Mouse (Mus musculus): ENCODE results near the gene Ranbp17.

Gene Ranbp17

DNA sequence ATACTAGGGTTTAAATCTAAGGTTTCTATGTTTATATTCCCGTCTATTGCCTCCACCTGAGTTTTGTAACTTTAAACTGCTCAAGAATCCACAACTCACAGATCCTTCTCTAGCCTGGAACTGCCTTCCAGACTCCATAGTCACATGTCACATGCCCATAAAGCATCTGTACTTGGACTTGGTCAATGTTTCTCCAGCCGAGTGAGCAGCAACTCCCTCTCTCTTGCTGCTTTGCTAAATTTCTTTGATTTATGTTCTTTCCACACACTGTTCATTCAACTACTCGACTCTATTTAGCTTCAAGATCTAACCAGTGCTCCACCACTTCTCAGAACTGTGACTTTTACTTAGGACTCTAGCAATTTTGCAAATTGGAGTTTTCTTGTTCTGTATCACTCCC is 238.7 kb downstream of the Ranbp17 start:
- no peaks in the 10 kb centered on the region for H3K9me3 ChIP-seq (ENCODE audit: low read length)
- no peak overlapping the region for H3K4me3 ChIP-seq (replicated peaks; ENCODE audit: low read length)
- peaks cover 8% of the 10 kb centered on the region for H3K4me1 ChIP-seq (replicated peaks; ENCODE audit: low read depth, low read length)
- TF ChIP-seq CTCF (conservative IDR thresholded peaks at IDR 0.05; ENCODE audit: low read length) = no peak
- H3K36me3 ChIP-seq (ENCODE audit: insufficient read depth, low read length) = peaks cover 76% of the 10 kb centered on the region
- no peaks in the 10 kb centered on the region for H3K27me3 ChIP-seq (ENCODE audit: insufficient read depth, low read length)

DNA sequence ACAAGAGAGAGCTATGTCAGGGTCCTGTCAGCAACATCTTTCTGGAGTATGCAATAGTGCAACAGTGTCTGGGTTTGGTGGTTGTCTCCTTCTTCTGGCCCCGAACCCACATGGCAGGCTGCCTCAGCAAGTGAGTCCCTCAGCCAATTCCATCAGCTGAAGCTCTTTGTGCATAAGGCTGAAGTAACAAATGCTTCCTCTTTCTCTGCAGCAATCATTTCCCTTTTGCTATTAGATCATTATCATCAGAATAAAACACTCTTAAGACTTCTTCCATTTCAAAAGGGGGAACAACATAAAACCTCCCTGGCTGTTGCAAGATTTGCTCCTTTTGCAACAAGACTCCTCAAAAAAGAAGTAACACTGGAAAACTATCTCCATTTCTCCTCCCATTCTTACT is 239.3 kb downstream of the Ranbp17 start:
- H3K9me3 ChIP-seq (ENCODE audit: low read length) = no peaks in the 10 kb centered on the region
- H3K4me1 ChIP-seq (replicated peaks; ENCODE audit: low read depth, low read length) = peaks cover 8% of the 10 kb centered on the region
- no peaks in the 10 kb centered on the region for H3K27me3 ChIP-seq (ENCODE audit: insufficient read depth, low read length)
- peaks cover 71% of the 10 kb centered on the region for H3K36me3 ChIP-seq (ENCODE audit: insufficient read depth, low read length)
- no peak overlapping the region for H3K4me3 ChIP-seq (replicated peaks; ENCODE audit: low read length)
- TF ChIP-seq POU5F1 (IDR thresholded peaks at IDR 0.05; ENCODE audit: borderline replicate concordance, low read length) (no peak), CTCF (conservative IDR thresholded peaks at IDR 0.05; ENCODE audit: low read length) (no peak), NANOG (IDR thresholded peaks at IDR 0.05; ENCODE audit: borderline replicate concordance, low read length) (no peak)

DNA sequence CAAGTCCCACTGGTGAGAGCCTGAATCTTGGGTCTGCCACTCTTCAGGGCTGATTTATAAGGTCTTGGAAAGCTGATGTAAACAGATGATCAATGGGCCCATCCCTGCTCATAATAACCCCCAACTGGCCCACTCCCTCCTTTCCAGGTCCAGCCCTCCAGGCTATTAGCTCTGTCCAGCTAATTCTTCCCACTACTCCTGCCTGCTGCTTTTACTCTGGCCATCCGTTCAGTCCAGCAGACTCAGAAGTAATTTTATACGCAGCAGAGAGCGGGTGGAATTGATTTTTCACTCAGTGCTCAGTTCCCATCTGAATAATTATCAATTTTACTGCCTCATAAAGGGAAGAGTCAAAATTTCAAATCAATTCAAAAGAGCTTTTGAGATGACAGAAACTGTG is 273.3 kb downstream of the Ranbp17 start:
- no peaks in the 10 kb centered on the region for H3K9me3 ChIP-seq (ENCODE audit: low read length)
- no peak for TF ChIP-seq NANOG (IDR thresholded peaks at IDR 0.05; ENCODE audit: borderline replicate concordance, low read length)
- TF ChIP-seq CTCF (conservative IDR thresholded peaks at IDR 0.05; ENCODE audit: low read length) = no peak
- no peak for TF ChIP-seq POU5F1 (IDR thresholded peaks at IDR 0.05; ENCODE audit: borderline replicate concordance, low read length)
- H3K4me3 ChIP-seq (replicated peaks; ENCODE audit: low read length) = no peak overlapping the region
- H3K27me3 ChIP-seq (ENCODE audit: insufficient read depth, low read length) = no peaks in the 10 kb centered on the region
- peaks cover 57% of the 10 kb centered on the region for H3K36me3 ChIP-seq (ENCODE audit: insufficient read depth, low read length)
- no peaks in the 10 kb centered on the region for H3K4me1 ChIP-seq (replicated peaks; ENCODE audit: low read depth, low read length)

DNA sequence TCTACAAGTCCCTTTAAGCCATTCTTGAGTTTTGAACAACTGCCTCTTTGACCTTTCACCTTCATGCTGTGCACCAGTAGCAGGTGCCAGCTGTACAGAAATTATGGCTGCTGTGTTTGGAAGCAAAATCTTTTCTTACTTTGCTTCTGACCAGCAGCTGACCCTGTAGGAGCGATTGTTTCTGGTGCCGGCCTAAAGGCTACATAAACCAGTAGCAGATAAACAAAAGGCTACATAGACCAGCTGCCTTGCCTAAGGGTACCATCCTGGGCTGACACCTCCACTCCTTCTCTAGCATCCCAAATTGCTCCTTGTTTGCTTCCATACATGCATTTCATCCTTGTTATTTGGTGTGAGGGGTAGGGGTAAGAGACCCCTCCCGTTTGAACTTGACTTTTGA is 279.4 kb downstream of the Ranbp17 start:
- Histone ChIP-seq H3K4me3 (replicated peaks; ENCODE audit: low read length) (no peak overlapping the region), H3K36me3 (ENCODE audit: insufficient read depth, low read length) (peaks cover 46% of the 10 kb centered on the region), H3K4me1 (replicated peaks; ENCODE audit: low read depth, low read length) (no peaks in the 10 kb centered on the region), H3K27me3 (ENCODE audit: insufficient read depth, low read length) (no peaks in the 10 kb centered on the region), H3K9me3 (ENCODE audit: low read length) (no peaks in the 10 kb centered on the region)
- TF ChIP-seq CTCF (conservative IDR thresholded peaks at IDR 0.05; ENCODE audit: low read length) = no peak

DNA sequence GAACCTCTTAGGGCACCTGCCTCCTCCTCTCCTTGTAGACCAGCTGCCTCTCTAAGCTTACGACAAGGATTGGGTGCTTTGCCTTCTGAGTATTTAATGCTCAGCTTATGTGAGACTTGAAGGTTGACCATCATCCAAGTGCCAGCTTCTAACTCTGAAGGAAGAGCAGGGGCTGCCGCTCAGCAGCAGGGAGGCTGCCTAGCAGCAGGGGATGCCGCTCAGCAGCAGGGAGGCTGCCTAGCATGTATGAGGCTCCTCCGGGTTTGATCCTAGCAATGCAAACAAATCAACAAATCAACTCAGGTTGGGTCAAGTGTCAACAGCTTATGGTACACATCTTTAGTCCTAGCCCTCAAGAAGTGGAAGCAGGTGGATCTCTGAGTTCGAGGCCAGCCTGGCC is 281.5 kb downstream of the Ranbp17 start:
- Histone ChIP-seq H3K36me3 (ENCODE audit: insufficient read depth, low read length) (peaks cover 46% of the 10 kb centered on the region), H3K4me3 (replicated peaks; ENCODE audit: low read length) (no peak overlapping the region), H3K9me3 (ENCODE audit: low read length) (no peaks in the 10 kb centered on the region), H3K27me3 (ENCODE audit: insufficient read depth, low read length) (no peaks in the 10 kb centered on the region), H3K4me1 (replicated peaks; ENCODE audit: low read depth, low read length) (no peaks in the 10 kb centered on the region)
- TF ChIP-seq POU5F1 (IDR thresholded peaks at IDR 0.05; ENCODE audit: borderline replicate concordance, low read length) (no peak), NANOG (IDR thresholded peaks at IDR 0.05; ENCODE audit: borderline replicate concordance, low read length) (no peak)

DNA sequence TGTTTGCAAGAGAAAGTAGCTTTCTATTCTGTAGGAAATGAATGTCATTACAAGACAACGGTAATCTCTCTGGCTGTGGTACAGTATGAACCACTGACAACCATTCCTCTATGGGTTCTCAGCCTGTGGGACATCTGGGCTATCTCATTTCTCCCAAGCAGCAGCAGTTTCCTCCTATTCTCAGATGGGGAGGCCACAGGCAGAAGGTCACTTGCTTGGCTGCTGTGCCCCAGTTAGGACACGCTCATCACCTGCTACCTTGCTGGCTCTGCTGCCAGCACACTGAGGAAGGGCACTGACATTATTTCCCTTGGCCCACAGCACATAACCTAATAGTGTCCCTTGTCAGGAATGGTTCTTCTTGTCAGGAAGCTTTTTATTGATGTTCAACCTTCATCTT is 285.4 kb downstream of the Ranbp17 start:
- H3K4me3 ChIP-seq (replicated peaks; ENCODE audit: low read length) = no peak overlapping the region
- H3K4me1 ChIP-seq (replicated peaks; ENCODE audit: low read depth, low read length) = no peaks in the 10 kb centered on the region
- no peaks in the 10 kb centered on the region for H3K27me3 ChIP-seq (ENCODE audit: insufficient read depth, low read length)
- H3K9me3 ChIP-seq (ENCODE audit: low read length) = no peaks in the 10 kb centered on the region
- H3K36me3 ChIP-seq (ENCODE audit: insufficient read depth, low read length) = peaks cover 71% of the 10 kb centered on the region
- no peak for TF ChIP-seq POU5F1 (IDR thresholded peaks at IDR 0.05; ENCODE audit: borderline replicate concordance, low read length)
- no peak for TF ChIP-seq NANOG (IDR thresholded peaks at IDR 0.05; ENCODE audit: borderline replicate concordance, low read length)

DNA sequence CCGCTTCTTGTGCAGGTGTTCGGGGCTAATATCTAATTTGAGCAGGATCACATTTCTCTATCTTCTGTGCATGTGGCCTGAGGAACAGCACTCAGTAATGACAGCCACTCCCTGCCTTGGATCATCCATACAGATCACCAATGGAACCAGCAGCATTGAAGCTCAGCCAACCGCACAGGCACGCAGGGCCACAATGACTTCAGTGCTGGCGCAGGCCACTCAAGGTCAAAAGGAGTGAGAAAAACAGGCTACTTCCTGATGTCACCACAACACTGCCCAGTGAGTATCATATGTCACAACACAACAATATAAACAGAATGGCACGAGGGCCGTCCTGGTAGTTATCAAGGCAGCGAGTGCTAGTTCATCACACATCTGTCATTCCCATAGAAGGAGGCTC is 287.0 kb downstream of the Ranbp17 start:
- no peak for TF ChIP-seq POU5F1 (IDR thresholded peaks at IDR 0.05; ENCODE audit: borderline replicate concordance, low read length)
- no peak for TF ChIP-seq NANOG (IDR thresholded peaks at IDR 0.05; ENCODE audit: borderline replicate concordance, low read length)
- TF ChIP-seq CTCF (conservative IDR thresholded peaks at IDR 0.05; ENCODE audit: low read length) = no peak
- H3K4me3 ChIP-seq (replicated peaks; ENCODE audit: low read length) = no peak overlapping the region
- H3K4me1 ChIP-seq (replicated peaks; ENCODE audit: low read depth, low read length) = peaks cover 14% of the 10 kb centered on the region
- peaks cover 54% of the 10 kb centered on the region for H3K36me3 ChIP-seq (ENCODE audit: insufficient read depth, low read length)
- no peaks in the 10 kb centered on the region for H3K9me3 ChIP-seq (ENCODE audit: low read length)
- no peaks in the 10 kb centered on the region for H3K27me3 ChIP-seq (ENCODE audit: insufficient read depth, low read length)

DNA sequence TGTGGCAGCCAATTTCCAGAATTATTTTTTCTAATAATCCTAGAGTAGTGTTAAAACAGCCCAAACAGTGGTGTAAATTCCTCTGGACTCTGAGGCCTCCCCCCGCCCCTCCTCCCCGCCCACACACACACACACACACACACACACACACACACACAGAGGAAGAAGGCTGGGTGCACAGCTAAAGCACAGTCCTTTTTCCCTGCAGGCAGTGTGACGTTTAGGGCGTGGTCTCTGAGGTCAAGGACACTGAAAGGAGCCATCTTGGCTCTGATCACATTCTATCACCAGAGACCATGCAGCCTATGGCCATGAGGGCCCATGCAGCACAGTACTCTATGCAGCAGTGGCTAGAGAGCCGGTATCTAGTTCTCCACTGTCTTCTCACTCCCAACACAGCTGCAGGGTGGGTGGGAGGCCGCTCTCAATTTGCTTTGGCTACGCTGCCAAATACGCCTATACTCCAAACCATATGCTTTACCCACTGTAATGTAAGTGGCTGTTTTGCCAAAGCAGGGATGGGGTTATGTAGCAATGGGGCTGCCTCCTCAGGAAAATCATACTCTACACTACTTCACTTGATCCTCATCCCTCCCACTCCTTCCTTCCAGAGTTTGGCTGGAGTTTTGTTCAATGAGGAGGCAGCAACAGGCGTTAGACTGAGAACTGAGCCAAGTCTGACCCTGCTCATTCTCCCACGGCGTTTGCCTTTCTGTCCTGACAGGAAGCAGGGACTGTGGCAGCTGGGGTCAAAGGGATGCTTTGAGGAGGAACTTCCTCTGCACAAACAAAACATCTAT is 291.8 kb downstream of the Ranbp17 start:
- Histone ChIP-seq H3K9me3 (ENCODE audit: low read length) (no peaks in the 10 kb centered on the region), H3K27me3 (ENCODE audit: insufficient read depth, low read length) (no peaks in the 10 kb centered on the region), H3K4me3 (replicated peaks; ENCODE audit: low read length) (no peak overlapping the region; the same call in 1 of the 2 replicates), H3K36me3 (ENCODE audit: insufficient read depth, low read length) (peaks cover 66% of the 10 kb centered on the region), H3K4me1 (replicated peaks; ENCODE audit: low read depth, low read length) (peaks cover 28% of the 10 kb centered on the region)
- TF ChIP-seq POU5F1 (IDR thresholded peaks at IDR 0.05; ENCODE audit: borderline replicate concordance, low read length) = no peak

DNA sequence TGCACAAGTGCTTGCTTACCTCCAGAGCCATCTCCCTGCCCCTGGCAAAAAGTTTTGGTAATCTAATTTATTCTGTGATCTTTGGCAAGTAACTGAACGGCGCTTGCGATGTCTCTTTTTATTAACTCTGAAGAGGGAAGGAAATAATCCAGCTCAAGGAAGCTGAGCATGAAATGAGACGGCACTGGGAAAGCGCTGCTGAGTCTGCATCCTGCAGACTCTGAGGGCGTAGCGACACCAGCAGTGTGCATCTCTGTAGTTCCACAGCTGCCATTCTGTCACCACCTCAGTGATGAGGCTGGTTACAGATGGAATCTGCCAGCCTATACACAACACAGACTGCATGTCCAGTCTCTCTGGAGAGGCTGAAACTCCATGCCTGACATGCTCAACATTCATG is 292.8 kb downstream of the Ranbp17 start:
- peaks cover 28% of the 10 kb centered on the region for H3K4me1 ChIP-seq (replicated peaks; ENCODE audit: low read depth, low read length)

More for the DNA sequence above, 292.8 kb downstream of the Ranbp17 start:
- H3K4me3 ChIP-seq (replicated peaks; ENCODE audit: low read length) = no peak overlapping the region
- H3K9me3 ChIP-seq (ENCODE audit: low read length) = no peaks in the 10 kb centered on the region
- H3K27me3 ChIP-seq (ENCODE audit: insufficient read depth, low read length) = no peaks in the 10 kb centered on the region
- TF ChIP-seq POU5F1 (IDR thresholded peaks at IDR 0.05; ENCODE audit: borderline replicate concordance, low read length) = no peak
- no peak for TF ChIP-seq NANOG (IDR thresholded peaks at IDR 0.05; ENCODE audit: borderline replicate concordance, low read length)
- TF ChIP-seq CTCF (conservative IDR thresholded peaks at IDR 0.05; ENCODE audit: low read length) = no peak
- peaks cover 66% of the 10 kb centered on the region for H3K36me3 ChIP-seq (ENCODE audit: insufficient read depth, low read length)

All from E14TG2a.4 (cell line).